Mouse (Mus musculus) hindbrain, embryonic 16.5 days (tissue): ENCODE measurements around the gene Olfr193. TPM values are rescaled to one million over a fixed set of nuclear protein-coding genes. Genes with fewer than 3 reads are reported as not detected.
"Not testable (repeated sequence)": the region's sequence is repeated elsewhere in the genome, so short reads cannot be mapped to it uniquely, and the experiment has no call there.

Experiments used
- ATAC-seq: fragments of 200-750 bp; cut with Nextera tagmentation; 2 replicates; pipeline ENCODE4 v1.8.0; 2017; ENCODE audit warnings: moderate TSS enrichment, moderate library complexity
- H3K27ac ChIP-seq: fragments of 300-500 bp; sonication (generic); 2 replicates; pipeline ENCODE4 v1.5.1; 2014; ENCODE audit warnings: low read depth, mild to moderate bottlenecking, control low read depth, low read length, moderate library complexity
- H3K27me3 ChIP-seq: fragments of 300-500 bp; sonication (generic); replicated peaks from 2 replicates; pipeline ENCODE4 v1.6.1; 2014; ENCODE audit warnings: low read length; ENCODE audit not compliant: control insufficient read depth, insufficient read depth
- H3K36me3 ChIP-seq: fragments of 300-500 bp; sonication (generic); 2 replicates; pipeline ENCODE4 v1.6.1; 2014; ENCODE audit warnings: mild to moderate bottlenecking, low read length, moderate library complexity, mixed read lengths; ENCODE audit not compliant: control insufficient read depth, insufficient read depth
- H3K4me1 ChIP-seq: fragments of 300-500 bp; sonication (generic); 2 replicates; pipeline ENCODE4 v1.6.1; 2014; ENCODE audit warnings: low read depth, low read length; ENCODE audit not compliant: control insufficient read depth, insufficient read depth
- H3K4me2 ChIP-seq: fragments of 300-500 bp; sonication (generic); 2 replicates; pipeline ENCODE4 v1.6.1; 2014; ENCODE audit warnings: mild to moderate bottlenecking, low read length, control low read depth, moderate library complexity
- H3K4me3 ChIP-seq: fragments of 300-500 bp; sonication (generic); 2 replicates; pipeline ENCODE4 v1.5.1; 2014; ENCODE audit warnings: mild to moderate bottlenecking, low read length, control low read depth, moderate library complexity
- H3K9ac ChIP-seq: fragments of 300-500 bp; sonication (generic); 2 replicates; pipeline ENCODE4 v1.6.1; 2014; ENCODE audit warnings: low read depth, mild to moderate bottlenecking, control low read depth, low read length, moderate library complexity
- H3K9me3 ChIP-seq: fragments of 300-500 bp; sonication (generic); 2 replicates; pipeline ENCODE4 v1.6.1; 2014; ENCODE audit warnings: mild to moderate bottlenecking, low read length, moderate library complexity; ENCODE audit not compliant: control insufficient read depth
- WGBS: fragments of 180-500 bp; shearing (Covaris S2); extraction: QIAGEN DNeasy Blood & Tissue Kit; methylation state at CpG from one replicate; pipeline ENCODE4 v1.1.7; 2014; 5-methylcytosine and 5-hydroxymethylcytosine counted together
- polyA plus RNA-seq: library from polyadenylated mRNA; unstranded; fragments of >200 nt; fragmentation: Nextera tagmentation; extraction: Ambion mirVana; gene quantifications from 2 replicates; pipeline ENCODE4 v1.2.1, GENCODE M21; 2015

Gene Olfr193
- polyA plus RNA-seq, 1 experiment from 2014 or later, result not detected

- Histone ChIP-seq H3K9me3 (no peaks in the 10 kb centered on the region), H3K27me3 (no peaks in the 10 kb centered on the region), H3K4me1 (no peaks in the 10 kb centered on the region), H3K4me3 (no peak within 1 kb of the TSS), H3K9ac (no peak within 1 kb of the TSS), H3K27ac (no peak within 1 kb of the TSS), H3K36me3 (no peaks in the 10 kb centered on the region), H3K4me2 (no peak within 1 kb of the TSS)
- ATAC-seq, result no peak
- 89% methylated on average over 5 of the region's 5 CpGs for WGBS
These were observed 33.8 kb downstream of the Olfr193 start, which contains the start of gene Olfr190 for GRCm38 (mm10) chr16:59077905-59078304. TSS of gene Olfr190 (minus strand) at chr16:59078005.

GRCm38 (mm10) chr16:59073520-59073919 is 38.2 kb downstream of the Olfr193 start:
- 90% methylated on average over 1 of the region's 1 CpGs for WGBS
- Histone ChIP-seq H3K4me1 (no peaks in the 10 kb centered on the region), H3K9ac (no peak overlapping the region), H3K9me3 (no peaks in the 10 kb centered on the region), H3K36me3 (no peaks in the 10 kb centered on the region), H3K27ac (no peak overlapping the region), H3K4me2 (no peak overlapping the region), H3K4me3 (no peak overlapping the region), H3K27me3 (no peaks in the 10 kb centered on the region)
- no peak for ATAC-seq

GRCm38 (mm10) chr16:59071755-59072154 is 39.9 kb downstream of the Olfr193 start:
- no peak overlapping the region for H3K27ac ChIP-seq
- no peaks in the 10 kb centered on the region for H3K27me3 ChIP-seq
- H3K4me1 ChIP-seq, result no peaks in the 10 kb centered on the region
- no peaks in the 10 kb centered on the region for H3K9me3 ChIP-seq
- no peak overlapping the region for H3K4me2 ChIP-seq
- ATAC-seq, result no peak
- no peak overlapping the region for H3K9ac ChIP-seq
- H3K36me3 ChIP-seq, result no peaks in the 10 kb centered on the region
- no peak overlapping the region for H3K4me3 ChIP-seq

DNA sequence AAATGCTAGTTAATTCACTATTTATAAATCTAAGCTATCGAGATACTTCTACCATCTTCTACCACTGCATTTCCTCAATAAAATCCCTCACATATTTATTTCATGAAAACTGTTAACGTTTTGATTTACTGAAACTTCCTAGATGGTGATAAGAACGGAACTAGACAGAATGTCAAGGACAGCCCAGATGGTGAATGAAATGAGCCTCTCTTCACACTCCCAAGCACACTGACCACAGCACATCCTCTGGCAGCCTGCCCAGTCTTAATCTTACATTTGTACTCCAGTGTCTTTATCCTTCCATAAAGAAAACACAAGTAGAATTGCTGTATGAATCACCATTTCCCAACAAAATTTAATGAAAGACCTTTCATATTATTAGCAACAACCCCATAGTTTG is 49.3 kb downstream of the Olfr193 start:
- WGBS, result 65% methylated on average over 3 of the region's 3 CpGs
- H3K27ac ChIP-seq, H3K36me3 ChIP-seq, H3K9me3 ChIP-seq, ATAC-seq, H3K27me3 ChIP-seq, H3K4me1 ChIP-seq, H3K4me3 ChIP-seq, H3K9ac ChIP-seq, H3K4me2 ChIP-seq: not testable (repeated sequence)

Other genes with a start within 250 kb of the Olfr193 start
- gene Olfr177, start 237.1 kb downstream of the Olfr193 start, polyA plus RNA-seq, result not detected in 2 replicates
- not detected in 2 replicates for gene Olfr178, start 219.8 kb downstream of the Olfr193 start, polyA plus RNA-seq
- gene Olfr181, start 183.1 kb downstream of the Olfr193 start, polyA plus RNA-seq, result not detected in 2 replicates
- gene Olfr180, start 182.5 kb downstream of the Olfr193 start, polyA plus RNA-seq, result not detected in 2 replicates
- gene Olfr183, start 116.5 kb downstream of the Olfr193 start, polyA plus RNA-seq, result not detected in 2 replicates
- not detected in 2 replicates for gene Olfr186, start 81.6 kb downstream of the Olfr193 start, polyA plus RNA-seq
- not detected in 2 replicates for gene Olfr187, start 72.1 kb downstream of the Olfr193 start, polyA plus RNA-seq
- not detected in 2 replicates for gene Olfr190, start 33.9 kb downstream of the Olfr193 start, polyA plus RNA-seq
- not detected in 2 replicates for gene Olfr191, start 22.1 kb downstream of the Olfr193 start, polyA plus RNA-seq
- gene Olfr194, start 9.2 kb upstream of the Olfr193 start, polyA plus RNA-seq, result not detected in 2 replicates
- not detected in 2 replicates for gene Olfr195, start 35.2 kb upstream of the Olfr193 start, polyA plus RNA-seq
- gene Olfr196, start 58.6 kb upstream of the Olfr193 start, polyA plus RNA-seq, result not detected in 2 replicates
- gene Olfr198, start 91.7 kb upstream of the Olfr193 start, polyA plus RNA-seq, result not detected in 2 replicates
- not detected in 2 replicates for gene Olfr199, start 107.9 kb upstream of the Olfr193 start, polyA plus RNA-seq
- gene Olfr201, start 160.8 kb upstream of the Olfr193 start, polyA plus RNA-seq, result not detected in 2 replicates
- not detected in 2 replicates for gene Olfr202, start 174.9 kb upstream of the Olfr193 start, polyA plus RNA-seq
- not detected in 2 replicates for gene Olfr203, start 187.0 kb upstream of the Olfr193 start, polyA plus RNA-seq
- gene Olfr204, start 206.4 kb upstream of the Olfr193 start, polyA plus RNA-seq, result not detected in 2 replicates
- gene Olfr205, start 219.3 kb upstream of the Olfr193 start, polyA plus RNA-seq, result not detected in 2 replicates
- not detected in 2 replicates for gene Olfr206, start 237.4 kb upstream of the Olfr193 start, polyA plus RNA-seq